Mouse (Mus musculus) heart, embryonic 12.5 days (tissue): Measurements from ENCODE around the gene Trpv4. TPM values are rescaled to one million over a fixed set of nuclear protein-coding genes. Genes with fewer than 3 reads are reported as not detected.

Source experiments
- ATAC-seq: fragments of 200-750 bp; cut with Nextera tagmentation; 2 replicates; pipeline ENCODE4 v1.8.0; 2017; ENCODE audit warnings: moderate TSS enrichment, moderate library complexity; ENCODE audit not compliant: insufficient number of reproducible peaks, low FRiP score
- H3K27ac ChIP-seq: fragments of 300-500 bp; sonication (generic); 2 replicates; pipeline ENCODE4 v1.5.1; 2016; ENCODE audit warnings: mild to moderate bottlenecking, moderate library complexity; ENCODE audit not compliant: poor library complexity, severe bottlenecking
- H3K27me3 ChIP-seq: fragments of 300-500 bp; sonication (generic); replicated peaks from 2 replicates; pipeline ENCODE4 v1.6.1; 2016; ENCODE audit warnings: mild to moderate bottlenecking, moderate library complexity
- H3K36me3 ChIP-seq: fragments of 300-500 bp; sonication (generic); 2 replicates; pipeline ENCODE4 v1.6.1; 2016; ENCODE audit warnings: mild to moderate bottlenecking, moderate library complexity
- H3K4me1 ChIP-seq: fragments of 300-500 bp; sonication (generic); replicated peaks from 2 replicates; pipeline ENCODE4 v1.6.1; 2016; ENCODE audit warnings: mild to moderate bottlenecking
- H3K4me2 ChIP-seq: fragments of 300-500 bp; sonication (generic); 2 replicates; pipeline ENCODE4 v1.6.1; 2016; ENCODE audit warnings: mild to moderate bottlenecking, moderate library complexity
- H3K4me3 ChIP-seq: fragments of 300-500 bp; sonication (generic); 2 replicates; pipeline ENCODE4 v1.5.1; 2016; ENCODE audit warnings: mild to moderate bottlenecking
- H3K9ac ChIP-seq: fragments of 300-500 bp; sonication (generic); 2 replicates; pipeline ENCODE4 v1.6.1; 2016; ENCODE audit warnings: mild to moderate bottlenecking, moderate library complexity
- H3K9me3 ChIP-seq: fragments of 300-500 bp; sonication (generic); replicated peaks from 2 replicates; pipeline ENCODE4 v1.6.1; 2016; ENCODE audit warnings: mild to moderate bottlenecking, moderate library complexity
- WGBS: fragments of 180-500 bp; shearing (Covaris S2); methylation state at CpG from one replicate; pipeline ENCODE4 v1.1.7; 2016; 5-methylcytosine and 5-hydroxymethylcytosine counted together
- polyA plus RNA-seq: library from polyadenylated mRNA; unstranded; fragments of >200 nt; fragmentation: Nextera tagmentation; extraction: Ambion mirVana; gene quantifications from 2 replicates; pipeline ENCODE4 v1.2.1, GENCODE M21; 2016

The Trpv4 gene
- polyA plus RNA-seq, 1 experiment from 2014 or later, result 0.95 TPM

- Histone ChIP-seq H3K9ac (no peak overlapping the region), H3K36me3 (no peaks in the 10 kb centered on the region), H3K4me3 (no peak overlapping the region), H3K9me3 (no peaks in the 10 kb centered on the region), H3K4me2 (no peak overlapping the region), H3K27ac (no peak overlapping the region), H3K27me3 (peaks cover 29% of the 10 kb centered on the region), H3K4me1 (no peaks in the 10 kb centered on the region)
- WGBS, result 69% methylated on average over 12 of the region's 12 CpGs
- no peak for ATAC-seq
Measured at GRCm38 (mm10) chr5:114617809-114618208, 40.4 kb downstream of the Trpv4 start.

DNA sequence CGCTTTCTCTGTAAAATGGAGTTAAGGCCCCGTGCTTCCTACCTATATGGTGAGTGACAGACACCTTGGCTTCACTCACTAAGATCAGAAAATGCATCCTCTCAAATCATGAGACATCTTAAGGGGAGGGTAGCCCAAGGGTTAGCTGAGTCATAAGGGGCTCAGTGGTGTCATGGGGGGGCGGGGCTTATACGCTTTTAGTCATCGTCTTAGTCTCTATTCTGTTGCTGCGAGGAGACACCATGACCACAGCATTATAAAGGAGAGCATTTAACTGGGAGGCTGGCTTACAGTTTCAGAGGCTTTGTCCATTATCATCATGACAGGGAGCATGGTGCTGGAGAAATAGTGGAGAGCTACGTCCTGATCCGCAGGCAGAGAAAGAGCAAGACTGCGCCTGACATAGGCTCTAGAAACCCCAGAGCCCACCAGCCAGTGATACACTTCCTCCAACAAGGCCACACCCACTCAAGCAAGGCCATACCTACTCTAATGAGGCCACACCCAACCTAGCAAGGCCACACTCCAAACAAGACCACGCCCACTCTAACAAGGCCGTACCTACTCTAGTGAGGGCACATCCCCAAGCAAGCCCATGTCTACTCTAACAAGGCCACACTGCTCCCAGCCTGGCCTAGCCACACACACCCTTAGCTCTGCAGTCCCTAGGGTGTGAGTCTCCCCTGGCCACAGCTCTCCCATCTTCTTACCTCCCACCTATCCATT is 41.7 kb downstream of the Trpv4 start:
- Histone ChIP-seq H3K27ac (no peak overlapping the region), H3K27me3 (peaks cover 23% of the 10 kb centered on the region), H3K9ac (no peak overlapping the region), H3K4me3 (no peak overlapping the region), H3K9me3 (no peaks in the 10 kb centered on the region), H3K4me1 (peaks cover 8% of the 10 kb centered on the region; the same call in 1 of the 2 replicates), H3K36me3 (no peaks in the 10 kb centered on the region), H3K4me2 (no peak overlapping the region)
- 75% methylated on average over 11 of the region's 11 CpGs for WGBS
- ATAC-seq, result no peak

DNA sequence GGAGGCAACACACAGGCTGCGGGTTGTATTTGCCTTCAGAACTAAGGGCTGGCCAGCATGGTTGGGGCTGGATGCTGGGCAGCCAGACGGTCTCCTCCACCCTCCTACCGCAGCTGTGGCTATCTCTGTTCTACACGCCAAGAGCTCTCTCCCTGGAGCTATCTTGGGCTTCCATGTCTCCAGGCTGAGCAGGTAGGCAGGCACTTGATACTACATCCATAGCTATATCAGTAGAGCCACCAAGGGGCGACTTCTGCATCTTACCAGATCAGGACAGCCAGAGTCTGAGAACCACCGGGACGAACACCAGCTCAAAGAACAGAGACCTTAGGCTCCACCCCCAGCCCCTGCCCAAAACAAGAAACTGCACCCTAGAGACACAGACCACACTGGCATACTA is 43.4 kb downstream of the Trpv4 start:
- H3K27me3 ChIP-seq, result peaks cover 32% of the 10 kb centered on the region
- H3K9ac ChIP-seq, result no peak overlapping the region
- WGBS, result 58% methylated on average over 7 of the region's 7 CpGs
- H3K4me3 ChIP-seq, result no peak overlapping the region
- H3K36me3 ChIP-seq, result no peaks in the 10 kb centered on the region
- no peak for ATAC-seq
- H3K27ac ChIP-seq, result no peak overlapping the region
- no peak overlapping the region for H3K4me2 ChIP-seq
- no peaks in the 10 kb centered on the region for H3K9me3 ChIP-seq
- peaks cover 8% of the 10 kb centered on the region; the same call in 1 of the 2 replicates for H3K4me1 ChIP-seq

DNA sequence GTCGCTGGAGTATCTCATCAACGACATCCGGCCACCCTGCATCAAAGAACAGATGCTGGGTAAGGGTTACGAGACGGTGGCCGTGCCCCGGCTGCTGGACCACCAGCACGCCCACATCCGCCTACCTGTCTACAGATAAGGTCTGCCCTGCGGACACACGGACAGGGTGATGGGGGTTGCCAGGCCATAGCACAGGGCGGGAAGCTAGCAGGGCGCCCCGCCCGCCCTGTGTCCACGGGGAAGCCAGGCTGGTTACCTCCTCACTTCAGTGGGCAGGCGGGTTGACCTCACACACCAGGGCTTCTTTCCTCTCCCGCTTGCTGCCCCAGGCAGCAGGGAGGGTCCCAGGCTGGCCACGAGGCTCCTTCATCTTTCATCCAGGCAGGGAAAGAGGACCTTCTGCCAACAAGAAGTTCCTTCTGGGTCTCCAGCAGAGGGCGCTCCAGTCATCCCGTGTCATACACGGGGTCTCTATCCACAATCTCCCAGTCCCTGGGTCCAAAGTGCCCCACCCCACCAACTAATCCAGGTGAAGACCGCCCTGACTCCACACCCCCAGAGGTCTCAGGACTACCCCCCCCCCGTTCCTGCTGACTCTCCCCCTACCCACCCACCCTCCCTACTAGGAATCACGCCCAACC is 46.1 kb downstream of the Trpv4 start:
- Histone ChIP-seq H3K27me3 (peaks cover 26% of the 10 kb centered on the region), H3K4me1 (peaks cover 25% of the 10 kb centered on the region), H3K36me3 (no peaks in the 10 kb centered on the region), H3K4me2 (no peak overlapping the region), H3K4me3 (no peak overlapping the region), H3K9ac (no peak overlapping the region), H3K27ac (no peak overlapping the region), H3K9me3 (no peaks in the 10 kb centered on the region)
- WGBS, result 49% methylated on average over 25 of the region's 25 CpGs
- no peak for ATAC-seq

DNA sequence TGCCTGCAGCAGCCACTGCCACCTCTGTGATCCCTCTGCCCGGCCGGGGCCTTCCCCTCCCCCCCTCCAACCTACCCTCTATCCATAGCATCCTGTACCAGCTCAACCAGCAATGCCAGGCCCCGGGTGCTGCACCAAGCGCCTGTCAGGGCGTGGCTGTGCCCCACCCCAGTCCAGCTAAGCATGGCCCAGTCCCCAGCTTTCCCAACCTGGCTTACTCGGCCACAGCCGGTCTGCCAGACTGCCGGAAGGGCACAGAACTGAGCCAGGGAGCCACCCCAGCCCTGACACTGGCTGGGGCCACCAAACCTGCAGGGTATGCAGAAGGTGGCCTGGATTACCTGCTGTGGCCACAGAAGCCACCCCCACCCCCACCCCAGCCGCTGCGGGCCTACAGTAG is 47.0 kb downstream of the Trpv4 start:
- Histone ChIP-seq H3K9me3 (no peaks in the 10 kb centered on the region), H3K27ac (no peak overlapping the region), H3K4me1 (peaks cover 25% of the 10 kb centered on the region), H3K27me3 (peaks cover 26% of the 10 kb centered on the region), H3K4me3 (no peak overlapping the region), H3K36me3 (no peaks in the 10 kb centered on the region), H3K4me2 (no peak overlapping the region), H3K9ac (no peak overlapping the region)
- 74% methylated on average over 10 of the region's 10 CpGs for WGBS
- ATAC-seq, result no peak

DNA sequence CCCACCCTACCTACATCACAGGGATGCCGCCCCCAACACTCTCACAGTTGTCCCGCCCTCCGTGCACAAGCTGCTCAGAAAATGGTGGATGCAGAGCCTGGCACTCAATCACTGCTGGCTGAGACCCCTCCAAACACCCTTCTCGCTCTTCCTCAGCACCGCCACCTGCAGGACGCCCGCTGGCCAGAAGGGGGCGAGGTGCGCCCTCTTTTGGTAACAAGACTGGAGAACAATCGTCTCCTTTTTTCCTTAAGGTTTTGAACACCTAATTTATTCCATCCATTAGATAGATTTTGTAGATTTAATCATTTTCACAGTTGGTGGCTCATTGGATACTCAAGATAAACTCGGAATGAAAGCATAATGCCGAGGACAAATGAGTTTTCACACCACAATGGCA is 49.7 kb downstream of the Trpv4 start:
- 8% methylated on average over 12 of the region's 12 CpGs for WGBS
- peaks cover 25% of the 10 kb centered on the region for H3K4me1 ChIP-seq
- H3K36me3 ChIP-seq, result no peaks in the 10 kb centered on the region
- no peak overlapping the region for H3K4me3 ChIP-seq
- no peak overlapping the region for H3K4me2 ChIP-seq
- no peak overlapping the region for H3K9ac ChIP-seq
- no peaks in the 10 kb centered on the region for H3K9me3 ChIP-seq
- H3K27ac ChIP-seq, result no peak overlapping the region
- ATAC-seq, result no peak
- H3K27me3 ChIP-seq, result peaks cover 26% of the 10 kb centered on the region

DNA sequence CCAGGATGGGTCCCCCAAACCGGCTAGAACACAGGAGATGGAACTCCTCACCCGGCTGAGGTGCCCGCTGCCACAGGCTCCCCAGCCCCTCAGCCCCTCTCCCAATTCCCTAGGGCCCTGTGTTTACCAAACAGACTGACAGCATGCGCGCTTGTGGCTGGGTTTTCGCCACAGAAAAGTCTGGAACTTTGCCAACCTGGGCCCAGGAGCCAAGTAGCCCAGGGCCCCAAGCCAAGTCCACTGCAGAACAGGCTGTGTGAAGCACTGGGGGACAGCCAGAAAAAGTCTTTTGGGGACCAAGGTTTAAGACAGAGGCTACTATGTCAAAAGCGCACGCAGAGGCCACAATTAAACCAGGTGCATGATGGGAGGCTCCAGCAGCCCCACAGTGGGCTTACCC is 50.6 kb downstream of the Trpv4 start:
- ATAC-seq, result no peak

DNA sequence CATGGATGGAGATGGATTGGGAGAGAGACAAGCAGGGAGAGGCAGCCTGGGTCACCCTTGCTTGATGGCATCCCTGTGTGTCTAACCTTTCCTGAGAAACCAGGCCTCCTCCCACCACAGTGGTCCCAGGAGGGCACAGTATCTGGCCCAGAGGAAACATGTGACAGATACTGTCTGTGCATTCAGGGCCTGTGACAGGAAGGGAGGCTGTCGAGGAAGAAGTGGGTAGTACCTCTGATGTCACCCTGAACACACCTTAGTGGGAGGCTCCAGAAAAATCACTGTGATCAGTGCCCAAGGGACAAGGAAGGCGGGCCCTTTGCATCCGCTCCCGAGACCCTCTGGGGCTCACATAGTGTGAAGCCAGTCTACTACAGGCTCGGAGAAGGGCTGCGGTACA is 52.2 kb downstream of the Trpv4 start:
- no peak for ATAC-seq
- no peak overlapping the region for H3K27ac ChIP-seq

More for the DNA sequence above, 50.6 kb downstream of the Trpv4 start:
- 75% methylated on average over 8 of the region's 8 CpGs for WGBS
- H3K27me3 ChIP-seq, result peaks cover 26% of the 10 kb centered on the region
- no peak overlapping the region for H3K4me2 ChIP-seq
- peaks cover 25% of the 10 kb centered on the region for H3K4me1 ChIP-seq
- 0 out of 2 replicates have a peak overlapping the region, but pooled peaks have one; percentile 28 for H3K9ac ChIP-seq
- no peaks in the 10 kb centered on the region for H3K36me3 ChIP-seq
- H3K9me3 ChIP-seq, result no peaks in the 10 kb centered on the region
- H3K4me3 ChIP-seq, result no peak overlapping the region
- no peak overlapping the region for H3K27ac ChIP-seq

GRCm38 (mm10) chr5:114604781-114605290 is 53.4 kb downstream of the Trpv4 start:
- H3K27me3 ChIP-seq, result peaks cover 4% of the 10 kb centered on the region; the same call in 1 of the 2 replicates
- WGBS, result 38% methylated on average over 11 of the region's 11 CpGs
- H3K4me1 ChIP-seq, result peaks cover 17% of the 10 kb centered on the region
- H3K4me3 ChIP-seq, result no peak overlapping the region
- no peaks in the 10 kb centered on the region for H3K9me3 ChIP-seq
- no peaks in the 10 kb centered on the region for H3K36me3 ChIP-seq
- H3K9ac ChIP-seq, result no peak overlapping the region
- ATAC-seq, result peak; percentile 45; the same call in 1 of the 2 replicates
- H3K4me2 ChIP-seq, result no peak overlapping the region
- H3K27ac ChIP-seq, result no peak overlapping the region

More for the DNA sequence above, 52.2 kb downstream of the Trpv4 start:
- H3K4me1 ChIP-seq, result peaks cover 17% of the 10 kb centered on the region
- no peaks in the 10 kb centered on the region for H3K9me3 ChIP-seq
- no peak overlapping the region for H3K4me3 ChIP-seq
- H3K9ac ChIP-seq, result no peak overlapping the region
- no peaks in the 10 kb centered on the region for H3K36me3 ChIP-seq
- H3K4me2 ChIP-seq, result no peak overlapping the region
- peaks cover 15% of the 10 kb centered on the region for H3K27me3 ChIP-seq
- WGBS, result 73% methylated on average over 6 of the region's 6 CpGs

GRCm38 (mm10) chr5:114603975-114604374 is 54.2 kb downstream of the Trpv4 start:
- Histone ChIP-seq H3K4me1 (peaks cover 16% of the 10 kb centered on the region), H3K9ac (no peak overlapping the region), H3K4me2 (no peak overlapping the region), H3K36me3 (no peaks in the 10 kb centered on the region), H3K4me3 (no peak overlapping the region), H3K9me3 (no peaks in the 10 kb centered on the region), H3K27ac (no peak overlapping the region), H3K27me3 (no peaks in the 10 kb centered on the region; the same call in 1 of the 2 replicates)
- WGBS, result 69% methylated on average over 5 of the region's 5 CpGs
- ATAC-seq, result no peak

- H3K27me3 ChIP-seq, result no peaks in the 10 kb centered on the region; the same call in 1 of the 2 replicates
Measured at GRCm38 (mm10) chr5:114602012-114602411, 56.2 kb downstream of the Trpv4 start.

More at GRCm38 (mm10) chr5:114602012-114602411, 56.2 kb downstream of the Trpv4 start:
- no peaks in the 10 kb centered on the region for H3K36me3 ChIP-seq
- no peak overlapping the region for H3K4me3 ChIP-seq
- 77% methylated on average over 8 of the region's 8 CpGs for WGBS
- no peaks in the 10 kb centered on the region for H3K9me3 ChIP-seq
- H3K9ac ChIP-seq, result no peak overlapping the region
- ATAC-seq, result no peak
- no peak overlapping the region for H3K4me2 ChIP-seq
- peaks cover 6% of the 10 kb centered on the region for H3K4me1 ChIP-seq
- no peak overlapping the region for H3K27ac ChIP-seq
